Mouse (Mus musculus): ENCODE measurements around the gene Fam69b. TPM values are rescaled to one million over a fixed set of nuclear protein-coding genes. Genes with fewer than 3 reads are reported as not detected.

Gene Fam69b
- polyA plus RNA-seq (2012; fragmentation: generic; extraction: Trizol), result 8.2 TPM
- long read RNA-seq, experiment 1, transcript Fam69b-201 (5 exons, 1,622 nt), result major isoform, 21 of 26 reads
- long read RNA-seq, experiment 1, partial matches to known transcripts, result 2 of 26 reads
- long read RNA-seq, experiment 1, other reads (novel, unspliced or antisense), result 3 of 26 reads
- long read RNA-seq, experiment 2, transcript Fam69b-201 (5 exons, 1,622 nt), result major isoform, 32 of 38 reads
- long read RNA-seq, experiment 2, partial matches to known transcripts, result 2 of 38 reads
- long read RNA-seq, experiment 2, other reads (novel, unspliced or antisense), result 4 of 38 reads

GRCm38 (mm10) chr2:26627921-26628739 lies at the start of gene Fam69b:
Gene Fam69b, plus strand, starts transcription at chr2:26628457.
- Histone ChIP-seq H3K27me3 (ENCODE audit: control insufficient read depth, insufficient read depth, insufficient read length) (no peaks in the 10 kb centered on the region), H3K79me3 (ENCODE audit: low read depth) (no peaks in the 10 kb centered on the region), H3K4me3 (ENCODE audit: insufficient read depth, poor library complexity, severe bottlenecking) (peak within 1 kb of the TSS; percentile 11), H3ac (ENCODE audit: control insufficient read depth, insufficient read length, low read depth) (peak within 1 kb of the TSS; percentile 47), H3K79me2 (ENCODE audit: control insufficient read depth, insufficient read depth) (no peaks in the 10 kb centered on the region), H3K36me3 (ENCODE audit: control insufficient read depth, insufficient read depth) (no peaks in the 10 kb centered on the region)
- TF ChIP-seq CEBPB (IDR thresholded peaks at IDR 0.05; ENCODE audit: low read depth), result no peak
- no peak for TF ChIP-seq MYOG (IDR thresholded peaks at IDR 0.05; ENCODE audit: control insufficient read depth, extremely low read depth, insufficient read length)
- TF ChIP-seq MYOD1 (IDR thresholded peaks at IDR 0.05; ENCODE audit: control insufficient read depth, insufficient read length, low read depth), result no peak
- no peak for TF ChIP-seq MAX (IDR thresholded peaks at IDR 0.05)
- TF ChIP-seq USF1 (IDR thresholded peaks at IDR 0.05; ENCODE audit: low read depth), result no peak
- TF ChIP-seq CTCF (IDR thresholded peaks at IDR 0.05; ENCODE audit: control insufficient read depth, insufficient read depth, insufficient read length), result no peak
- TF ChIP-seq FOSL1 (IDR thresholded peaks at IDR 0.05; ENCODE audit: insufficient read depth, low read length, poor library complexity, severe bottlenecking), result no peak

GRCm38 (mm10) chr2:26579714-26580113 lies 48.5 kb upstream of the Fam69b start, which contains the start of gene Egfl7:
Gene Egfl7, plus strand, starts transcription at chr2:26580014.
- Histone ChIP-seq H3K27me3 (ENCODE audit: control insufficient read depth, insufficient read depth, insufficient read length) (peaks cover 34% of the 10 kb centered on the region), H3K79me3 (ENCODE audit: low read depth) (no peaks in the 10 kb centered on the region), H3K79me2 (ENCODE audit: control insufficient read depth, insufficient read depth) (no peaks in the 10 kb centered on the region), H3ac (ENCODE audit: control insufficient read depth, insufficient read length, low read depth) (no peak within 1 kb of the TSS), H3K36me3 (ENCODE audit: control insufficient read depth, insufficient read depth) (no peaks in the 10 kb centered on the region), H3K4me3 (ENCODE audit: insufficient read depth, poor library complexity, severe bottlenecking) (no peak within 1 kb of the TSS)
- no peak for TF ChIP-seq MYOG (IDR thresholded peaks at IDR 0.05; ENCODE audit: control insufficient read depth, extremely low read depth, insufficient read length)
- TF ChIP-seq MAX (IDR thresholded peaks at IDR 0.05), result no peak
- TF ChIP-seq MYOD1 (IDR thresholded peaks at IDR 0.05; ENCODE audit: control insufficient read depth, insufficient read length, low read depth), result no peak
- TF ChIP-seq CEBPB (IDR thresholded peaks at IDR 0.05; ENCODE audit: low read depth), result no peak
- TF ChIP-seq USF1 (IDR thresholded peaks at IDR 0.05; ENCODE audit: low read depth), result no peak
- no peak for TF ChIP-seq CTCF (IDR thresholded peaks at IDR 0.05; ENCODE audit: control insufficient read depth, insufficient read depth, insufficient read length)
- TF ChIP-seq FOSL1 (IDR thresholded peaks at IDR 0.05; ENCODE audit: insufficient read depth, low read length, poor library complexity, severe bottlenecking), result no peak

GRCm38 (mm10) chr2:26580751-26581150 lies 47.5 kb upstream of the Fam69b start:
- Histone ChIP-seq H3K79me3 (ENCODE audit: low read depth) (no peaks in the 10 kb centered on the region), H3K27me3 (ENCODE audit: control insufficient read depth, insufficient read depth, insufficient read length) (peaks cover 34% of the 10 kb centered on the region), H3ac (ENCODE audit: control insufficient read depth, insufficient read length, low read depth) (no peak overlapping the region), H3K36me3 (ENCODE audit: control insufficient read depth, insufficient read depth) (no peaks in the 10 kb centered on the region), H3K4me3 (ENCODE audit: insufficient read depth, poor library complexity, severe bottlenecking) (no peak overlapping the region), H3K79me2 (ENCODE audit: control insufficient read depth, insufficient read depth) (no peaks in the 10 kb centered on the region)
- no peak for TF ChIP-seq CEBPB (IDR thresholded peaks at IDR 0.05; ENCODE audit: low read depth)
- TF ChIP-seq MYOD1 (IDR thresholded peaks at IDR 0.05; ENCODE audit: control insufficient read depth, insufficient read length, low read depth), result no peak
- no peak for TF ChIP-seq USF1 (IDR thresholded peaks at IDR 0.05; ENCODE audit: low read depth)
- no peak for TF ChIP-seq MYOG (IDR thresholded peaks at IDR 0.05; ENCODE audit: control insufficient read depth, extremely low read depth, insufficient read length)
- TF ChIP-seq MAX (IDR thresholded peaks at IDR 0.05), result no peak
- no peak for TF ChIP-seq FOSL1 (IDR thresholded peaks at IDR 0.05; ENCODE audit: insufficient read depth, low read length, poor library complexity, severe bottlenecking)
- TF ChIP-seq CTCF (IDR thresholded peaks at IDR 0.05; ENCODE audit: control insufficient read depth, insufficient read depth, insufficient read length), result no peak

- Histone ChIP-seq H3K79me3 (ENCODE audit: low read depth) (no peaks in the 10 kb centered on the region), H3K79me2 (ENCODE audit: control insufficient read depth, insufficient read depth) (no peaks in the 10 kb centered on the region), H3K4me3 (ENCODE audit: insufficient read depth, poor library complexity, severe bottlenecking) (no peak overlapping the region), H3K36me3 (ENCODE audit: control insufficient read depth, insufficient read depth) (no peaks in the 10 kb centered on the region), H3ac (ENCODE audit: control insufficient read depth, insufficient read length, low read depth) (no peak overlapping the region), H3K27me3 (ENCODE audit: control insufficient read depth, insufficient read depth, insufficient read length) (peaks cover 34% of the 10 kb centered on the region)
- no peak for TF ChIP-seq CTCF (IDR thresholded peaks at IDR 0.05; ENCODE audit: control insufficient read depth, insufficient read depth, insufficient read length)
- TF ChIP-seq MAX (IDR thresholded peaks at IDR 0.05), result no peak
- TF ChIP-seq USF1 (IDR thresholded peaks at IDR 0.05; ENCODE audit: low read depth), result no peak
- TF ChIP-seq MYOG (IDR thresholded peaks at IDR 0.05; ENCODE audit: control insufficient read depth, extremely low read depth, insufficient read length), result no peak
- no peak for TF ChIP-seq CEBPB (IDR thresholded peaks at IDR 0.05; ENCODE audit: low read depth)
- TF ChIP-seq MYOD1 (IDR thresholded peaks at IDR 0.05; ENCODE audit: control insufficient read depth, insufficient read length, low read depth), result no peak
- TF ChIP-seq FOSL1 (IDR thresholded peaks at IDR 0.05; ENCODE audit: insufficient read depth, low read length, poor library complexity, severe bottlenecking), result no peak
These were observed 46.1 kb upstream of the Fam69b start for GRCm38 (mm10) chr2:26582203-26582602.

- H3K36me3 ChIP-seq (ENCODE audit: control insufficient read depth, insufficient read depth), result no peaks in the 10 kb centered on the region
- TF ChIP-seq USF1 (IDR thresholded peaks at IDR 0.05; ENCODE audit: low read depth) (no peak), CTCF (IDR thresholded peaks at IDR 0.05; ENCODE audit: control insufficient read depth, insufficient read depth, insufficient read length) (no peak), MAX (IDR thresholded peaks at IDR 0.05) (no peak), MYOG (IDR thresholded peaks at IDR 0.05; ENCODE audit: control insufficient read depth, extremely low read depth, insufficient read length) (no peak), CEBPB (IDR thresholded peaks at IDR 0.05; ENCODE audit: low read depth) (no peak), MYOD1 (IDR thresholded peaks at IDR 0.05; ENCODE audit: control insufficient read depth, insufficient read length, low read depth) (no peak), FOSL1 (IDR thresholded peaks at IDR 0.05; ENCODE audit: insufficient read depth, low read length, poor library complexity, severe bottlenecking) (no peak)
- no peak overlapping the region for H3K4me3 ChIP-seq (ENCODE audit: insufficient read depth, poor library complexity, severe bottlenecking)
- H3ac ChIP-seq (ENCODE audit: control insufficient read depth, insufficient read length, low read depth), result no peak overlapping the region
- no peaks in the 10 kb centered on the region for H3K79me3 ChIP-seq (ENCODE audit: low read depth)
- H3K79me2 ChIP-seq (ENCODE audit: control insufficient read depth, insufficient read depth), result no peaks in the 10 kb centered on the region
- H3K27me3 ChIP-seq (ENCODE audit: control insufficient read depth, insufficient read depth, insufficient read length), result peaks cover 34% of the 10 kb centered on the region
These were observed 45.5 kb upstream of the Fam69b start for GRCm38 (mm10) chr2:26582741-26583140.

All from C2C12 (cell line).